Mouse (Mus musculus): ENCODE measurements at regions not wholly inside any gene's neighbourhood (a gene's known extent, or its start where the extent isn't known, plus 50 kb on each side); places are given as distances from the start of the nearest gene placed in this dataset.
A peak's percentile ranks its signal among the peaks of the same experiment; 100 is the strongest.

GRCm38 (mm10) chr14:105841888-105842287 is 54.7 kb downstream of the Spry2 start:
- no peak for DNase-seq

DNA sequence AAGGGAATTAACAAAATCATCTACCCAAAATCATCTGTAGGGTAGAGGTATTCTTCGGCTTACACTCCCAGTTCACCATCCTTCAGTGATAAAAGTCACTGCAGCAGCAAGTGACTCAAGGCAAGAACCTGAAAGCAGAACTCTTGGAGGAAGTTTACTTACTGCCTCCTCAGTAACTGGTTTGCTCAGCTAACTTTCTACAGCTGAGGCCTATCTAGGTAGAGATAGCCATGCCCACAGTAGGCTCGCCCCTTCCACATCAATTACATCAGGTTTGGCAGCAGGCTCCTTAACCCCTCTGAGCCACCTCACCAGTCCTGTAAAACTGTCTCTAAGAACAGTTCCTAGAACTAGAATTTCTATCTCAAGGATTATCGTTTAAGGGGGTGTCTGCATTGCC is 59.1 kb downstream of the Spry2 start:
- DNase-seq, result no peak

- DNase-seq, result no peak
These were observed 65.9 kb downstream of the Spry2 start for GRCm38 (mm10) chr14:105830701-105831100.

DNA sequence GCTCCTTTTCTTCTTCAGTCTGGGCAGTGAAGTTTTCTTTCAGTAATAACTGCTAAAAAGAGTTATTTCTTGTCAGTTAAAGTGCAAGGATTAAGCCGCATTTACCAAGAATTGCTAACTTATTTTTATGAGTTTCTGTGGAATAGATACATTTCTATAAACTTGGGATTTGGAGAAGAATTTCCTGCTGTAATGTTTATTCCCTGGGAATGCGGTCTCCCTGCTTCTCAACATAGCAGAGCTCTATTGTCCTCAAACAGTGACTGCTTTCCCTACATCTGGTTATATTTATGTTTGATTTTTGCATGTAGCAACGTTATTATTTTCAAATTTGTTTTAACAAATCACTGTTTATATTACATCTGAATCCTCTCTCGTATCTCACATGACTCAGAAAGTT is 66.3 kb downstream of the Spry2 start:
- no peak for DNase-seq

- DNase-seq, result no peak
These were observed 73.5 kb downstream of the Spry2 start for GRCm38 (mm10) chr14:105823129-105823528.

GRCm38 (mm10) chr14:105822653-105823052 is 74.0 kb downstream of the Spry2 start:
- no peak for DNase-seq

DNA sequence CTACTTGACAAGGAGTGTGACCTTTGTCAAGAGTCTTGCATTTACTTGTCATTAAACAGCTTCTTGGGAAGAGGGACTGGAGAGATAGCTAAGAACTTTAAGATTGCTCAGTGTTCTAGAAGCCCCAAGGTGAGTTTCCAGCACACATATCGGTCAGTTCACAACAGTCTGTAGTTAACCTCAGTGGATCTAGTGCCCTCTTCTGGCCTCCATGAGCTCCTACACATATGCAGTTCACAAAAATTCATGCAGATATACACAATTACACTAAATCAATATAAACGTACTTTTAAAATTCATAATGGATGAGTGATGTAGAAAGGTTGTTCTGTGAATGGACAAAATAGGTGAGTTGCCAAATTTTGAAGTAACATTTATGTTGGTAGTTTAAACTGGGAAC is 77.1 kb downstream of the Spry2 start:
- DNase-seq, result no peak

DNA sequence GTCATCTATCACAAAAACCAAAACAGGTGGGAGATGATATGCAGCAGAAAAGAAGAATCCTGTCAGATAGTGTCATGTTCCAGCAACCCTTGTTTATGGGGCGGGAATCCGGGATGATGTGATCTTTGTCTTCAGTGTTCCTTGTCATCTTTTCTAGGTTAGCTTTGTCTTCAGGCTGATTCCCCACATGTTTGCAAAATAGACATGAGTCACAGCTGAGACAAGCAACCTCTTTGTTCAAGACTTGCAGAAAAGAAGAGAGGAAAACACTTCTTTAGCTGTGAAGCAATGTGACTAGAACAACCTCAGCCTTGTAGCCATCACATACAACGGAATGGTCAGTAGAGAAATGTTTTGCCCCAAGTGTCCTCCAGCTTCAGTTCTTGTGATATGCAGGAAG is 77.8 kb downstream of the Spry2 start:
- no peak for DNase-seq

- DNase-seq, result no peak
These were observed 79.1 kb downstream of the Spry2 start for GRCm38 (mm10) chr14:105817481-105817880.

DNA sequence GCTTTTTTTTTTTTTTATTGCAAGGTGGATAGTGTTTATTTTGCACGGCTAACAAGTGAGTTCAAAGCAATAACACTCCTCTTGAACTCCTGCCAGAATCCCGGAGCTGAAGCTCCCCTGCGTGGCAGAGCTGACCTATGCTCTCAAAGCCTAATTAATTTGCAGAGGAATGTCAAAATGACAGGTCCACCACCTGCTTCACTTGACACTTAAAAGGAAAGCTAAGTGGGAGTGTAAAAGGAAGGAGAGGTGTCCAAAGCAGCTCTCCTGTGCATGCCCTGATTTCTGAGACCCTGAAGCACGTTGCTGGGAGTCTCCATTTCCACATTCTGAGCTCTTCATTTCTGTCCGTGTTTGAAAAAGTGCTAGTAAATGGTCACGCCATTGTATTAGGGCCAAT is 80.8 kb downstream of the Spry2 start:
- no peak for DNase-seq

GRCm38 (mm10) chr14:105815281-105815680 is 81.3 kb downstream of the Spry2 start:
- no peak for DNase-seq

DNA sequence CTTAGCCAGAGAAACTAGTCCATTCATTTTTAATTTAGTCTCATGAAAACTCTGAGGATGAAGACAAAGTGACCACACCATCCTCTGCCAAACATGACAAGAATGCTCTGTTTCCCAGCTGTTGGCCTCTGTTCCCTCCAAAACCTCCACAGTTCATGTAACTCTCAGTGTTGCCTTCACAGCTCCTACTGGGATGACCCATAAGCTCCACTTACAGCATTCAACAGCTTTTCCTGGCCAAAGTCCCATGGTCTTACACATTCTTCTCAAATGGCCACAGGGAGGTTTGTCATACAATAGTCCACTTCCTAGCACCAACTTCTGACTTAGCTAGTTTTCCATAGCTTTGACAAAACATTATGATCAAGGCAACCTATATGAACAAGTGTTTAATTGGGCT is 83.0 kb downstream of the Spry2 start:
- no peak for DNase-seq

DNA sequence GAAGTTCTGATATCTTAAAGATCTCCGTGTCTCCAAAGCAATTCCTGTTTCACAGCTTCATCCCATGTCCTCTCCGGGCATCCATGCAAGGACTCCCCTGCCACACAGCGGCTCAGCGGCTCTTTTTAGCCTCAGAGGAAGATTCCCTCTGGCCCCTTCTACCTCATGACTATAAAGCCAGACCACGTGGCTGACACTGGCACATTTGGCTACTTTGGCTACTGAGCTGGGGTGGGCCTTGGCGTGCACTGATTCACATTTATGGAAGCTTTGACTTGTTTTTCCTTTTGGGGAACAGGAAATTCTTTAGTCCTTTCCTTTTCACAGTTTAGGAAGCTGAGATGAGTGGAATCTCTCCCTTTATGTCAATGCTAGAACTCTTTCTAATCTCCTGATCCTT is 83.5 kb downstream of the Spry2 start:
- DNase-seq, result no peak

DNA sequence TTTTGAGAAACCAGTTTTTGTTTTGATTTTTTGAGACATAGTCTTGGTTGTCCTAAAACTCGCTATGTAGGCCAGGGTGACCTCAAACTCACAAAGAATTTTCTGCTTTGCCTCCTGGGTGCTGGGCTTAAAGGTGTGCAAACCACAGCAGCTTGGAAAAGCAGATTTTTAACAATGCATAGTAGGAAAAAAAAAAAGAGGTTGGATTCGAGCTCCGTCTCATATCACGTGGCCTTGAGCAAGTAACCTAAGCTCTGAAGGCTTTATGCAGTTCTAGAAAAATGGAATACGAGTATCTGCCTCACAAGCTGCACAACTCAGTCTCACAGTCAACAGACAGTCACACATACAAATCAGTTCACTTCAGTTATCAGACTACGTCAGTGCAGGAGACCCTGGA is 90.9 kb downstream of the Spry2 start:
- no peak for DNase-seq

- DNase-seq, result no peak
These were observed 91.3 kb downstream of the Spry2 start for GRCm38 (mm10) chr14:105805362-105805761.

DNA sequence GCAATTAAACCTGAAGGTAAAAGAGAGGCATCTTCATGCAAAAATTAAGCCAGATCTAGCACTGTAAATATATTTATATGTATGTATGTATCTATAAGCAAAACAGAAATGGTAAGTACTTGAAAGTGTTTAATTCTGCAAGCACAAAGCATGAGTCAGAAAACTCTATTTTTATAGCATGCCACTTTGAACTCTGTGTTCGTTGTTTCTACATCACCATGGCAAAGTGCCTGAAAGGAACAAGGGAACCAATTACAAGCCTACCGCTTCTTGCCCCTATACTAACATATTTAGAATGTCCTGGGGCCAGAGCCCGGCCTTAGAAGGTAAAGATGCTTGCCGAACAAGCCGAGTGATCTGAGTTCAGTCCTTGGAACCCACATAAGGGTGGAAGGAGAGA is 91.9 kb downstream of the Spry2 start:
- no peak for DNase-seq

GRCm38 (mm10) chr14:105803281-105803680 is 93.3 kb downstream of the Spry2 start:
- DNase-seq, result no peak

DNA sequence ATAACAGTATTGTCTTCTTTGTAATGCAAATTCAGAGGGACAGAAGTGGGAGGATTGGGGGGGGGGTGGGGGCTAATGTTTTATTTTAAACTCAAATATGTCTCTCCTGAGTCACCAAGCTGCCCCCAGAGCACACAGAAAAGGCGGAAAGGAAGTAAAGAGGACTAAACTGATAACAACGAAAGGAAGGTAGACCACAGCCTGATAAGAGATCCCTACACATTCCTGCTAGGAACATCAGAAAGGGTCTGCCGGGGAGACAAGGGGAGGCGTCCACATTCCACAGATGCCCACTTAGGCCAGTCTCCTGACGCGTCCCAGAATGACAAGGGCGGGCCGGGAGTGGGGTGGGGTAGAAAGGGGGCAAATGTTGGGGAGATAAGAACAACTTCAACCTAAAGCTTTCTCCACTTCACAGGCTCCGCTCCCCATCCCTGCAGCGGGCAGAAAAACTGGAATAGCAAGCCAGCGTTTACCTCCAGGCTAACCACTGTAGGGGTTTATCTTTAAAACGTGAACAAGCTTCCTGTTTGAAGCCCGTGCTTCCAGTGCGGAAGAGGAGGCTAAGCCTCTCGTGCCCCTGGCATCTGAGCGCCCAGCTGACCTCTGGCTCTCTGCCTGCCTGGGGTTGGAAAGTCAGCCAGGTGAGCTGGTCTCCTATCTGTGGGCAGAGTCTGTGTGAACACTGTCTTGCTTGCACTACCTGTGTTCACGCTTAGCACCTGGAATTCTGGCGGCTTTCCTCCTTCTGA is 93.9 kb downstream of the Spry2 start:
- DNase-seq, result peak; percentile 15

GRCm38 (mm10) chr14:105800142-105800925 is 96.3 kb downstream of the Spry2 start:
- no peak for DNase-seq

- DNase-seq, result no peak
These were observed 97.2 kb downstream of the Spry2 start for GRCm38 (mm10) chr14:105799401-105799861.

- DNase-seq, result no peak
These were observed 103.5 kb downstream of the Spry2 start for GRCm38 (mm10) chr14:105793010-105793702.

DNA sequence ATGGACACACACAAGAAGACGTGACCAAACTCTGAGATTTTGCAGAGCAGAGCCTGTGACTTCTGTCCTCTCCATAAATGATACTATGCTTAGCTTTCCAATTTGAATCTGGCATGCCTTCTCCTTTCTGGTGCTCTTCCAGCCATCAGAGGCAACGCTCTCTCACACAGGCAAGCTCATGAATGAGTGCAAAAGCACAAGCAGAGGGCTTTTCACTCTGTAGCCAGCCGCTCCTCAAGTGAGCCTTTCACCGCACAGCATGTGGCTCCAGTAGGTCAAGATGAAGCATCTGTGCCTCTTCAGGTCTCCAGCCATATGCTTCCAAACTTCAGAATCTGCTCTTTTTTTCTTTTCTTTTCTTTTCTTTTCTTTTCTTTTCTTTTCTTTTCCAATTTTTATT is 106.2 kb downstream of the Spry2 start:
- DNase-seq, result no peak

GRCm38 (mm10) chr14:105783428-105783827 is 113.2 kb downstream of the Spry2 start:
- DNase-seq, result no peak

GRCm38 (mm10) chr14:105779760-105780159 is 116.9 kb downstream of the Spry2 start:
- DNase-seq, result no peak
